Mouse (Mus musculus) heart, postnatal 36 days (tissue): ENCODE measurements at regions not wholly inside any gene's neighbourhood (a gene's known extent, or its start where the extent isn't known, plus 50 kb on each side); places are given as distances from the start of the nearest gene placed in this dataset.

Experiments used
- DNase-seq, 2 experiments: peaks; one replicate each; pipeline ENCODE4 v3.0.0; 2021 to 2022
- intact Hi-C: fragments of 180-260 bp; cut with DNase I; formaldehyde crosslinking; loops from one replicate; pipeline ENCODE4 v1.15.1; 2025

- intact Hi-C loops = no loop called here
These were observed 352.9 kb downstream of the Phf14 start for GRCm38 (mm10) chr6:12260325-12261076.

More at GRCm38 (mm10) chr6:12260325-12261076, 352.9 kb downstream of the Phf14 start:
- DNase-seq = peak in 1 of 2 experiments; percentile 17
